Mouse (Mus musculus) MEL (cell line): ENCODE measurements around the gene Tnni3k.

Experiments
- HCFC1 ChIP-seq: IDR thresholded peaks from 2 replicates; pipeline ENCODE4 v1.6.1; 2012; ENCODE audit warnings: low read depth, mild to moderate bottlenecking, inconsistent platforms, low read length, improper control_type of control experiment, moderate library complexity
- MEF2A ChIP-seq: IDR thresholded peaks from 2 replicates; pipeline ENCODE4 v1.6.1; 2014; ENCODE audit warnings: low read depth, mild to moderate bottlenecking, inconsistent platforms, low read length, improper control_type of control experiment; ENCODE audit not compliant: poor library complexity, insufficient replicate concordance, severe bottlenecking; ENCODE audit errors: extremely low read depth
- POLR2A ChIP-seq, 2 experiments: IDR thresholded peaks; 2 replicates each; pipeline ENCODE4 v1.6.1; 2011 to 2012; ENCODE audit warnings: low read length in 2 of 2, mild to moderate bottlenecking in 2 of 2, control low read depth in 1 of 2, improper control_type of control experiment in 1 of 2, low read depth in 1 of 2, moderate library complexity in 1 of 2; ENCODE audit not compliant: control insufficient read depth in 1 of 2, insufficient read depth in 1 of 2, poor library complexity in 1 of 2
- TBP ChIP-seq: IDR thresholded peaks from 2 replicates; pipeline ENCODE4 v1.8.0; 2011; ENCODE audit warnings: low read depth, low read length, improper control_type of control experiment
- ZKSCAN1 ChIP-seq: IDR thresholded peaks from 2 replicates; pipeline ENCODE4 v1.6.1; 2012; ENCODE audit warnings: low read depth, mild to moderate bottlenecking, inconsistent platforms, low read length, improper control_type of control experiment, moderate library complexity

GRCm38 (mm10) chr3:154742927-154743326, 312.3 kb downstream of the Tnni3k start:
- no peak for TF ChIP-seq TBP
- TF ChIP-seq HCFC1 = no peak
- TF ChIP-seq POLR2A (IDR thresholded peaks at IDR 0.05; ENCODE audit: control insufficient read depth in 1 of 2, insufficient read depth in 1 of 2, low read depth in 1 of 2, low read length in 2 of 2, poor library complexity in 1 of 2) = no peak
- no peak for TF ChIP-seq ZKSCAN1
- no peak for TF ChIP-seq MEF2A
